Mouse (Mus musculus) T-cell, adult 2 months (primary cell): ENCODE results near the gene Sars2.

Experiments
- DNase-seq: peaks from one replicate; pipeline ENCODE4 v3.0.0; 2022; ENCODE audit warnings: low spot score

The Sars2 gene

GRCm38 (mm10) chr7:28726600-28726999, 15.2 kb upstream of the Sars2 start:
- DNase-seq = peak; percentile 81

GRCm38 (mm10) chr7:28727649-28728340, 14.0 kb upstream of the Sars2 start:
- DNase-seq = no peak

- DNase-seq = peak; percentile 57
These were observed 9.2 kb upstream of the Sars2 start for GRCm38 (mm10) chr7:28732341-28733142.

- no peak for DNase-seq
These were observed 8.6 kb upstream of the Sars2 start for GRCm38 (mm10) chr7:28733211-28733610.

- no peak for DNase-seq
These were observed 6.1 kb upstream of the Sars2 start for GRCm38 (mm10) chr7:28735701-28736100.

- DNase-seq = no peak
These were observed 2.0 kb upstream of the Sars2 start for GRCm38 (mm10) chr7:28739829-28740228.

GRCm38 (mm10) chr7:28740949-28741348, 843 bp upstream of the Sars2 start:
- DNase-seq = no peak

GRCm38 (mm10) chr7:28741368-28741708, 454 bp upstream of the Sars2 start:
- no peak for DNase-seq

- no peak for DNase-seq
These were observed 8.1 kb downstream of the Sars2 start for GRCm38 (mm10) chr7:28749935-28750334.

- no peak for DNase-seq
These were observed 14.3 kb downstream of the Sars2 start, which contains the start of gene Ccer2 for GRCm38 (mm10) chr7:28756079-28756478. Gene Ccer2 (plus strand): TSS chr7:28756174.

GRCm38 (mm10) chr7:28758623-28759022, 16.8 kb downstream of the Sars2 start:
- DNase-seq = no peak

GRCm38 (mm10) chr7:28761907-28762306, 20.1 kb downstream of the Sars2 start:
- no peak for DNase-seq

- DNase-seq = no peak
These were observed 23.4 kb downstream of the Sars2 start for GRCm38 (mm10) chr7:28765211-28765610.

- peak; percentile 98 for DNase-seq
These were observed 24.5 kb downstream of the Sars2 start, which contains the start of gene Sirt2 for GRCm38 (mm10) chr7:28766173-28766879. Gene Sirt2 (plus strand): TSS chr7:28766735.

GRCm38 (mm10) chr7:28766910-28767309, 25.1 kb downstream of the Sars2 start:
- no peak for DNase-seq

- no peak for DNase-seq
These were observed 25.7 kb downstream of the Sars2 start, which contains the start of gene Nfkbib for GRCm38 (mm10) chr7:28767462-28767965. Gene Nfkbib (minus strand): TSS chr7:28767512.

- DNase-seq = no peak
These were observed 27.7 kb downstream of the Sars2 start for GRCm38 (mm10) chr7:28769414-28769958.

- DNase-seq = no peak
These were observed 28.5 kb downstream of the Sars2 start for GRCm38 (mm10) chr7:28770309-28770708.

GRCm38 (mm10) chr7:28771867-28772266, 30.1 kb downstream of the Sars2 start:
- DNase-seq = no peak

- no peak for DNase-seq
These were observed 31.4 kb downstream of the Sars2 start for GRCm38 (mm10) chr7:28773163-28773562.

GRCm38 (mm10) chr7:28774164-28774563, 32.4 kb downstream of the Sars2 start:
- no peak for DNase-seq

GRCm38 (mm10) chr7:28775129-28775528, 33.3 kb downstream of the Sars2 start:
- DNase-seq = no peak
